Mouse (Mus musculus) bone marrow, adult 2 months (tissue): ENCODE measurements around the gene Brsk2. TPM values are rescaled to one million over a fixed set of nuclear protein-coding genes. Genes with fewer than 3 reads are reported as not detected.

Experiments
- H3K27ac ChIP-seq: fragments of 200-500 bp; 2 replicates; pipeline ENCODE4 v1.5.1; 2012; ENCODE audit warnings: low read depth, mild to moderate bottlenecking, control low read depth, inconsistent platforms, low read length; ENCODE audit not compliant: control insufficient read depth, poor library complexity, insufficient read depth
- H3K4me1 ChIP-seq: fragments of 200-500 bp; 2 replicates; pipeline ENCODE4 v1.6.1; 2011; ENCODE audit warnings: low read length; ENCODE audit not compliant: control insufficient read depth, insufficient read depth
- H3K4me3 ChIP-seq: fragments of 200-500 bp; replicated peaks from 2 replicates; pipeline ENCODE3; 2011; ENCODE audit warnings: mild to moderate bottlenecking, low read depth, low read length, control low read depth; ENCODE audit not compliant: control insufficient read depth
- CTCF ChIP-seq: fragments of 200-500 bp; IDR thresholded peaks from 2 replicates; pipeline ENCODE4 v1.5.1; 2011; ENCODE audit warnings: low read length, control low read depth; ENCODE audit not compliant: control insufficient read depth, insufficient read depth
- POLR2A ChIP-seq: fragments of 200-500 bp; IDR thresholded peaks from 2 replicates; pipeline ENCODE4 v1.6.1; 2011; ENCODE audit warnings: low read depth, mild to moderate bottlenecking, control low read depth, low read length, borderline replicate concordance; ENCODE audit not compliant: control insufficient read depth
- WGBS: fragments of 180-500 bp; shearing (Covaris S2); methylation state at CpG from one replicate; pipeline ENCODE4 v1.1.7; 2018; 5-methylcytosine and 5-hydroxymethylcytosine counted together
- polyA plus RNA-seq: library from polyadenylated mRNA; stranded (reverse); fragments of >200 nt; gene quantifications from 2 replicates; pipeline ENCODE4 v1.2.4, GENCODE M21; 2011; ENCODE audit warnings: low replicate concordance; ENCODE audit not compliant: missing spikeins, insufficient read depth, insufficient read length

Gene Brsk2
- polyA plus RNA-seq, 1 experiment, result not detected

DNA sequence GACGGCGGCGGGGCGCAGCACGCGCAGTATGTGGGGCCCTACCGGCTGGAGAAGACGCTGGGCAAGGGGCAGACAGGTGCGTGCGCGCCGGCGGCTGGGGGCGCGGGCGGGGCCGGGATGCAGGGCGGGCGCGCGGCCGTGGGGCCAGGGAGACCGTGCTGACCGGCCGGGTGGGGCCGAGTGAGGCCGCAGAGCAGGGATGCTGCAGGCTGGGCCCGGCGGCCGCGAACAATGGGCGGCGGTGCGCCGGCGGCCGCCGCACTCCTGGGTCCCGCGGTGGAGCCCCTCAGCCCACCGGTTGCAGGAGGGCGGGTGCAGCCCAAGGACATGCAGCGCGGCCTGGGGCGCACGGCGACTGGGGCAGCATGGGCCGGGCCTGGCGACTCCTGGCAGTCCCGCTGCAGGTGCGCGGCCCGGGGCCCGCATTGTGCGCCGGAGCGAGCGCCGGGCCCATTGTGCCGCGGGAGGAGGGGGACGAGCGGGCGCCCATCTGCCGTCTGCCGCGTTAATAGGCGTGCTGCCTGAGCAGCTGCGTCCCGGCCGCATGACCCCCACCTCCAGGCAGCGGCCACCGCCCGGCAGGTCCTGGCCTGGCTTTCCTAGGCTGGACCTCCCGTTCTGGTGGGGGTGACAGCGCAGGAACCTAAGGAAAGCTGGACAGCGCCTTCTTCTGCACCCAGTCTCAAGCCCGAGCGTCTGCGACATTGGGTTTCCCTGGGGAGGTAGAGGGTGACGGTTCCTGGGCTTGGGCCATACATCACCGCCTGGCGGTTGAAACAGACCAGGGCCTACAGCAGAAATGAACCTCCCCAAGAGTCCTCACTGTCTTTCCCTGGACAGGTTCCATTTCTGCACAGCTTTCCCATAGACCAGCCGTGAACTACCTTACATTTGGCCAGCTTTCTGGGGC is 808 bp downstream of the Brsk2 start:
- WGBS, result 2% methylated on average over 80 of the region's 84 CpGs
- TF ChIP-seq CTCF (no peak), POLR2A (no peak)
- Histone ChIP-seq H3K27ac (no peak overlapping the region), H3K4me1 (no peaks in the 10 kb centered on the region), H3K4me3 (no peak overlapping the region)

- Histone ChIP-seq H3K4me1 (no peaks in the 10 kb centered on the region), H3K4me3 (no peak overlapping the region), H3K27ac (no peak overlapping the region)
- TF ChIP-seq CTCF (no peak), POLR2A (no peak)
- WGBS, result 77% methylated on average over 4 of the region's 4 CpGs
Observed at GRCm38 (mm10) chr7:141951821-141952220, 2.3 kb downstream of the Brsk2 start.

- 67% methylated on average over 4 of the region's 4 CpGs for WGBS
- Histone ChIP-seq H3K27ac (no peak overlapping the region), H3K4me1 (no peaks in the 10 kb centered on the region), H3K4me3 (no peak overlapping the region)
- no peak for TF ChIP-seq POLR2A
- no peak for TF ChIP-seq CTCF
Observed at GRCm38 (mm10) chr7:141952920-141953319, 3.4 kb downstream of the Brsk2 start.

DNA sequence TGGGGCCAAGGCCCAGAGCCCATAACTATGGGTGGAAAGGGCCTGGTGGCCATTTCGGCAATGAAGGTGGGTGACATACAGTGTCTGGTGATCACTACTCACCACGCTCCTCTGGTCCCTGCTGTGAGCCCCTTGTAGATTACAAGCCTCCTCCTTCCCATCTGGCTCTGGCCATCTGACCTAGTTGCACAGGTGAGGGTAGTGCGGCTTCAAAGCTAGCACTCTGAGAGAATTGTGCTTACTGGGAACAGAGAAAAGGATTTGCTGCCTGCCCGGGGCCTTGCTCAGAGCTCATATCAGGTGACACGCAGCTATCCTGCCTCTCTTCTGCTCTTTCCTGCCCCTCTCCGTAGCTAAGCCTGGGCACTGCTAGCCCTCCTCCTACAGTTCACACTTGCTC is 4.1 kb downstream of the Brsk2 start:
- no peak overlapping the region for H3K4me3 ChIP-seq
- 67% methylated on average over 6 of the region's 6 CpGs for WGBS
- TF ChIP-seq CTCF, result no peak
- TF ChIP-seq POLR2A, result no peak
- no peaks in the 10 kb centered on the region for H3K4me1 ChIP-seq
- no peak overlapping the region for H3K27ac ChIP-seq

DNA sequence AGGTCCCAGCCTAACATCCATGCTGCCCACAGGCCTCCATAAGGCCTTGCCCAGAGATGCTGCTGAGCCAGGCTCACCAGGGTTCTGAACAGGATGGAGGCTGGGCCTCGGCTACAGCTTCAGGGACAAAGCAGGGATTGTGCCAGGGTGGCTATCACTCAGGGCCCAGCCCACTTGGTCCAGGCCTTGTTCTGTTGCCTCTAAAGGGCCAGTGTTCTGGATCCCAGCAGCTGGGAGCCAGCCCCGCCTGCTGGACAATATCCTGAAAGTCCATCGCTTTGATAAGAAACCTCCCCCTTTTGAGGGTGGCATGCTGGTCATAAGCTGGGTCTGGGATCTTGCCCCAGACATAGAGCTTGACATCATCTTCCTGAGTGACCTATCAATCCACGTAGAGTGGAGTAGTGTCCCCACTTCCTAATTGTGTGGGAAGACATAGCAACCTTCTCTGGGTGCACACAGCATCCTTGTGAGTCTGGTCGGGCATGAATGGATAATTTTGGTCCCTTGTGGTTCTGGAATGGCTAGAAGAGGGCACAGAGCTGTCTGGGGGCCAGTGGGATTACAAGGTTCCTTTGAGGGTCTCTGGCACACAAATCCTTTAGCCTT is 6.1 kb downstream of the Brsk2 start:
- Histone ChIP-seq H3K4me3 (no peak overlapping the region), H3K27ac (no peak overlapping the region), H3K4me1 (no peaks in the 10 kb centered on the region)
- 59% methylated on average over 5 of the region's 5 CpGs for WGBS
- TF ChIP-seq CTCF (no peak), POLR2A (no peak)

- Histone ChIP-seq H3K27ac (no peak overlapping the region), H3K4me1 (no peaks in the 10 kb centered on the region), H3K4me3 (no peak overlapping the region)
- TF ChIP-seq POLR2A (no peak), CTCF (no peak)
- 72% methylated on average over 8 of the region's 8 CpGs for whole genome bisulfite sequencing
Observed at GRCm38 (mm10) chr7:141956174-141956566, 6.6 kb downstream of the Brsk2 start.

DNA sequence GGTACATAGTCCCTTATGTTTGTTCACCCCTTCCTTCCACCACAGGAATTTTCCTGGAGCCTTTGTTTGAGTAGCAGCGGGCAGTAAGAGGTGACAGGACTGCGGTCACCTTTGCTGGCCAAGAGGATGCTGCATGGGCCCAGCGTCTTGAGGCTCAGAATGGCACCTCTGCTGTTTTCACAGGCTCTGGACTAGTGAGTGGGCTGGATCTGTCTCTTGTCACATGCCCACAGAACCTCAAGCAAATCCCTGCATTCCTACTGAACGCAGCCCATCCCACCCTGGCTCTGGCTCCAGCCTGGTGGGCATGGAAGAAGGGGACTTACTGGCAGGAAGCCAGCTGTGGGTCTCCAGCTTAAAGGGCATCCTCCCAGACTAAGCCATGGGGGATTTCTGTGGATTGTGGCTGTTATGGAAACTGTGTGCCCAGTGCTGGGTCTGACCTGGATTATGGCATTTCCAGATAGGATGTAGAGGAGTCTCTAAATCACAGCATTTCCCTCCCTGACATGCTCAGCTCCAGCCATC is 8.0 kb downstream of the Brsk2 start:
- 72% methylated on average over 4 of the region's 4 CpGs for WGBS
- no peak overlapping the region for H3K27ac ChIP-seq
- H3K4me3 ChIP-seq, result no peak overlapping the region
- H3K4me1 ChIP-seq, result no peaks in the 10 kb centered on the region
- TF ChIP-seq POLR2A (no peak), CTCF (no peak)

DNA sequence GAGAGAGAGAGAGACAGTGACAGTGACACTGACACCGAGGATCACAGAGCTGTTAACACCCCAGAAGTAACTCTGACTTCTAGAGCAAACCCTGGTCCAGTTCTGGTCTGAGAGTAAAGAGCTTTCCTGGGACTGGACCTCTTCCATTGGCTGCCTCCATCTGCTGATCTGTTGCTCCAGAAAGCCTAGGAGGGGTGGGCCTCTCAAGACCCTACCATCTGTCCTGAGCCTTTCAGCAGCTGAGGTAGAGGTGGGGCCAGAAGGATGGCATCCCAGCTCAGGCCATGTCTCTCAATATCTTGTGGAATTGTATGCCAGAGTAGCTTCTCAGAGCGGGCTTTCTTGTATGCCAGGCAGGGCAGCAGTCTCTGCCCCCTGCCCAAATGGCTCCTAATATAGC is 8.7 kb downstream of the Brsk2 start:
- H3K27ac ChIP-seq, result no peak overlapping the region
- WGBS, result 53% methylated on average over 2 of the region's 2 CpGs
- H3K4me3 ChIP-seq, result no peak overlapping the region
- no peaks in the 10 kb centered on the region for H3K4me1 ChIP-seq
- TF ChIP-seq CTCF (no peak), POLR2A (no peak)
